Mouse (Mus musculus) hindbrain, postnatal 0 days (tissue): ENCODE measurements around the gene Wdr75. TPM values are rescaled to one million over a fixed set of nuclear protein-coding genes. Genes with fewer than 3 reads are reported as not detected.

ENCODE experiments used
- ATAC-seq: fragments of 200-750 bp; cut with Nextera tagmentation; 2 replicates; pipeline ENCODE4 v1.8.0; 2017; ENCODE audit warnings: mild to moderate bottlenecking, moderate TSS enrichment, moderate library complexity
- DNase-seq: peaks from one replicate; pipeline ENCODE4 v3.0.0-alpha.2; 2015; ENCODE audit warnings: low spot score
- H3K27ac ChIP-seq: fragments of 300-500 bp; sonication (generic); 2 replicates; pipeline ENCODE4 v1.5.1; 2014; ENCODE audit warnings: mild to moderate bottlenecking
- H3K27me3 ChIP-seq: fragments of 300-500 bp; sonication (generic); 2 replicates; pipeline ENCODE4 v1.6.1; 2014; ENCODE audit warnings: low read length, mixed read lengths; ENCODE audit not compliant: insufficient read depth
- H3K36me3 ChIP-seq: fragments of 300-500 bp; sonication (generic); 2 replicates; pipeline ENCODE4 v1.6.1; 2014; ENCODE audit warnings: low read length, mixed read lengths; ENCODE audit not compliant: insufficient read depth
- H3K4me1 ChIP-seq: fragments of 300-500 bp; sonication (generic); 2 replicates; pipeline ENCODE4 v1.6.1; 2014; ENCODE audit warnings: antibody characterized with exemption, low read length, mixed read lengths; ENCODE audit not compliant: insufficient read depth
- H3K4me2 ChIP-seq: fragments of 300-500 bp; sonication (generic); 2 replicates; pipeline ENCODE4 v1.6.1; 2014; ENCODE audit warnings: low read depth, mild to moderate bottlenecking, low read length, moderate library complexity, mixed read lengths
- H3K4me3 ChIP-seq: fragments of 300-500 bp; sonication (generic); 2 replicates; pipeline ENCODE4 v1.5.1; 2014; ENCODE audit warnings: low read length
- H3K9ac ChIP-seq: fragments of 300-500 bp; sonication (generic); replicated peaks from 2 replicates; pipeline ENCODE4 v1.6.1; 2014; ENCODE audit warnings: mild to moderate bottlenecking, low read length, moderate library complexity, mixed read lengths
- H3K9me3 ChIP-seq: fragments of 300-500 bp; sonication (generic); 2 replicates; pipeline ENCODE4 v1.6.1; 2016; ENCODE audit warnings: low read length, mixed read lengths
- CTCF ChIP-seq: IDR thresholded peaks from 2 replicates; pipeline ENCODE4 v1.5.1; 2016; ENCODE audit warnings: antibody characterized with exemption, control low read depth, low read depth
- WGBS: fragments of 180-500 bp; shearing (Covaris S2); extraction: QIAGEN DNeasy Blood & Tissue Kit; methylation state at CpG from one replicate; pipeline ENCODE4 v1.1.7; 2014; 5-methylcytosine and 5-hydroxymethylcytosine counted together
- polyA plus RNA-seq: library from polyadenylated mRNA; unstranded; fragments of >200 nt; fragmentation: Nextera tagmentation; extraction: Ambion mirVana; gene quantifications from 2 replicates; pipeline ENCODE4 v1.2.1, GENCODE M21; 2015
- total RNA-seq: library from RNA; depleted of rRNA; stranded (reverse); fragments of >200 nt; gene quantifications from 2 replicates; pipeline ENCODE4 v1.2.3, GENCODE M21; 2014; rRNA removed

Gene Wdr75
- 246 and 336 TPM in 2 replicates for total RNA-seq
- polyA plus RNA-seq, result 41.3 and 44.0 TPM in 2 replicates

DNA sequence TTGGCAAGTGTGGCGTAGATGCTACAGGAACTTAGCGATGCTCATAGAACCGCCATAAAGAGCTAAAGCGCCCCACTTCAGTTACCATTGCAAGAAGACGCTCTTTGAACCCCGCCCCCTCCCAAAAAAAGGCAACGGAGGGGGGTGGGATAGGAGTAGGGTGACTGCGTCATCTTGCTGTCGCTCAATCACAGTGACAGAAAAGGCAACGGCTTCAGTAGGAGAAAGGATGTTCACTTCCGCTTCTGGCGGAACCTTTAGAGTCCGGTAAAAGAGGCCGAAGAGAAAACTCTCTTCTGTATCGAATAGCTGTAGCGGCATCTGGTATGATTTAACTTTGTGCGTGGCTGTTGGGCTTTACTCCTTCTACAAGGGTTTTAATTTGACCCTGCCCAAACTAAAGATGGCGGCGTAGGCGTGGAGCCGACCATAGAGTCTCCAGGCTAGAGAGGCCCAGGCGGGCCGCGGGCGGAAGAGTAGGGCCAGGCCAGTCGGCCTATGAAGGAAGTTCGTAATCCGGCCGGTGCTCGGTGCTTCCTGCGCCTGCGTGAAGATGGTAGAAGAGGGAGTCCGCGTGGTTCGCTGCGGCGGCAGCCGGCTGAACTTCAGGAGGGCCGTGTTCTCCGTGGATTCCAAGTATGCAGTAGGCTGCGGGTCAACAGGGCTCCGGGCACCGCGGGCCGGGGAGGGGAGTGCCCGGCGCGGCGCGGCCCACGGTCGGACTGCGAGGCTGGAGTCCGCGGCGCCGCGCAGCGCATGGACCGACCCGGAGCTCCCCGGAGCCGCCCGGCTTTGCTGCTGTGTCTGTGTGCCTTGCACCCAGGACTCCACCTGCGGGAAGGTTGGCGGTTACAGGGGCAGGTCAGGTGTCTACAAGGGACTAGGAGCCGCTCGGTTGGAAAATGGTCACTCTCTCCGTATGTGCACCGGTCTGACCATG lies at the start of gene Wdr75:
Gene Wdr75 (plus strand): TSS at position 198 of the 940 bp plus-strand sequence.
- Histone ChIP-seq H3K4me1 (no peaks in the 10 kb centered on the region; the same call in 1 of the 2 replicates), H3K9ac (peak within 1 kb of the TSS; percentile 93), H3K4me2 (peak within 1 kb of the TSS; percentile 81), H3K27me3 (no peaks in the 10 kb centered on the region), H3K27ac (peak within 1 kb of the TSS; percentile 97), H3K4me3 (peak within 1 kb of the TSS; percentile 93), H3K36me3 (no peaks in the 10 kb centered on the region), H3K9me3 (no peaks in the 10 kb centered on the region)
- peak; percentile 98 for DNase-seq
- peak; percentile 99 for ATAC-seq
- WGBS, result under 1% methylated on average over 70 of the region's 70 CpGs
- TF ChIP-seq CTCF, result no peak

DNA sequence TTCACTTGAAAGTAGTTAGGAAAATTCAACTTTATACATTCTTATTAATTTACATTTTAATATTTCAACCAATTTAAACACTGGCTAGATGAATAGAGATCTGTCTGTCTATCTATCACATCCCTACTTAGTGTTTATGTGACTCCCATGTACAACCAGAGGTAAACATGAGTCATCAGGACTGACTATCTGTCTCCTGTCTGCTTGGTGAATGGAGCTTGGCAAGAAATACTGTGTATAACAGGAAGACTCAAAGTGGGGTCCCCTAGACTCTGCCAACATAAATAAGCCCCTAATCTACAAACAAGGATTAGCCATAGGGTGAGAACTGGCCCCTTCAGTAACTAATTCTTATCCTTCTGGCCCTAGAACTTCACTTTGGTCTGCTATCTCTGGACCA lies 39.1 kb upstream of the Wdr75 start:
- no peak for TF ChIP-seq CTCF
- no peaks in the 10 kb centered on the region for H3K27me3 ChIP-seq
- ATAC-seq (no peak), DNase-seq (no peak)
- H3K4me2 ChIP-seq, result no peak overlapping the region
- no peaks in the 10 kb centered on the region for H3K36me3 ChIP-seq
- H3K4me1 ChIP-seq, result no peaks in the 10 kb centered on the region
- H3K9me3 ChIP-seq, result no peaks in the 10 kb centered on the region
- no peak overlapping the region for H3K27ac ChIP-seq
- H3K9ac ChIP-seq, result no peak overlapping the region
- no peak overlapping the region for H3K4me3 ChIP-seq

- Histone ChIP-seq H3K27me3 (no peaks in the 10 kb centered on the region), H3K36me3 (no peaks in the 10 kb centered on the region), H3K9ac (no peak overlapping the region), H3K4me2 (no peak overlapping the region), H3K27ac (no peak overlapping the region), H3K4me1 (no peaks in the 10 kb centered on the region), H3K9me3 (no peaks in the 10 kb centered on the region), H3K4me3 (no peak overlapping the region)
- no peak for DNase-seq
- TF ChIP-seq CTCF, result no peak
- ATAC-seq, result no peak
These were observed 38.3 kb upstream of the Wdr75 start for GRCm38 (mm10) chr1:45756707-45757106.

DNA sequence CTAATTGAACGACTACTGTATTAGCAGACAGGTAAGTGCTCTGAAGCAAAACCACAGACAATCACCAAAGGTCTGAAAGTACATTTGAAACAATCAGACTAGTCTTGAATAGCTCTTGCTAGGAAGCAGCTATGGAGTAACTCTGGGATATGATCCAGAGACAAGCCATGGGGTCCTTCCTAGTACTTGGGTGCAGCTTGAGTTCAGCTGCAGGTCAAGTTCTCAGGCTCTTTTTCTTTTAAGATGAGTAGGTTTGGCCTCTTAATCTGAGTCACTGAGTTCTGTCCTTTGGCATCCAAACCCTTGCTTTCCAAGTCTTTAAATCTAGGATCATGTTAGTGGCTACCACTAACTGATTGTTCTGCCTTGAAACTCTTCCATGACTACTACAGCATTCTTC lies 37.0 kb upstream of the Wdr75 start:
- no peak for TF ChIP-seq CTCF
- H3K4me2 ChIP-seq, result no peak overlapping the region
- DNase-seq (no peak), ATAC-seq (no peak)
- 88% methylated on average over 1 of the region's 1 CpGs for WGBS
- H3K27ac ChIP-seq, result no peak overlapping the region
- H3K9me3 ChIP-seq, result no peaks in the 10 kb centered on the region
- no peaks in the 10 kb centered on the region for H3K27me3 ChIP-seq
- H3K4me1 ChIP-seq, result no peaks in the 10 kb centered on the region
- H3K36me3 ChIP-seq, result no peaks in the 10 kb centered on the region
- H3K4me3 ChIP-seq, result no peak overlapping the region
- H3K9ac ChIP-seq, result no peak overlapping the region

GRCm38 (mm10) chr1:45760667-45761467 lies 34.1 kb upstream of the Wdr75 start:
- Histone ChIP-seq H3K4me3 (no peak overlapping the region), H3K9me3 (no peaks in the 10 kb centered on the region), H3K27ac (no peak overlapping the region), H3K27me3 (no peaks in the 10 kb centered on the region), H3K9ac (no peak overlapping the region), H3K4me1 (no peaks in the 10 kb centered on the region), H3K36me3 (no peaks in the 10 kb centered on the region), H3K4me2 (no peak overlapping the region)
- DNase-seq, result no peak
- WGBS, result 60% methylated on average over 4 of the region's 4 CpGs
- no peak for TF ChIP-seq CTCF
- no peak for ATAC-seq

- no peak overlapping the region for H3K9ac ChIP-seq
- H3K27me3 ChIP-seq, result no peaks in the 10 kb centered on the region
- H3K4me1 ChIP-seq, result no peaks in the 10 kb centered on the region
- H3K27ac ChIP-seq, result no peak overlapping the region
- H3K4me2 ChIP-seq, result no peak overlapping the region
- H3K36me3 ChIP-seq, result no peaks in the 10 kb centered on the region
- H3K4me3 ChIP-seq, result no peak overlapping the region
- WGBS, result 96% methylated on average over 1 of the region's 1 CpGs
- no peak for ATAC-seq
- no peak for DNase-seq
- H3K9me3 ChIP-seq, result no peaks in the 10 kb centered on the region
- no peak for TF ChIP-seq CTCF
These were observed 33.5 kb upstream of the Wdr75 start for GRCm38 (mm10) chr1:45761468-45761795.
